Mouse (Mus musculus) liver, adult 10 weeks (tissue): ENCODE results near the gene Glcci1. TPM values are rescaled to one million over a fixed set of nuclear protein-coding genes. Genes with fewer than 3 reads are reported as not detected.

ENCODE experiments used
- polyA plus RNA-seq: library from polyadenylated mRNA; stranded (reverse); fragments of 350-450 nt; fragmentation: Illumina TruSeq; extraction: RNeasy Lipid Tissue Mini Kit (QIAGEN cat#74804); gene quantifications from one replicate; pipeline ENCODE4 v1.2.3, GENCODE M21; 2014; ENCODE audit warnings: low read depth, low replicate concordance

Glcci1 gene
- 3.0 TPM for polyA plus RNA-seq

DNA sequence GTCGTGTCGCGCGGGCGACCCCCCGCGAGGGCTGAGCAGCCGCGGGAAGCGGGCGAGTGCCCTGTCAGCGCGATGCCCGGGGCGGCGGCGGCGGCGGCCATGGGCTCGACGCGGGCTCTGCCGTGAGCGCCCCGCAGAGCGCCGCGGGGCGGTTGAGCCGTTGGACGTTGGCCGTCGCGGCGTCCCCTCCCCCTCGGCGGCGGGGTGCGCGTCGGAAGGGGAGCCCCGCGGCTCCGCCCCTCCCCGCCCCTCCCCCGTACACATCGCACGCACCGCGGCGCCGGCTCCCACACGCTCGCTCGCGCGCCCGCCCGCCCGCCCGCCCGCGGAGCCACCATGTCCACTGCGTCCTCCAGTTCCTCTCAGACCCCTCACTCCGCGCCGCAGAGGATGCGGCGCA, at the start of gene Glcci1:
TSS of gene Glcci1 (plus strand) at position 50 of the 400 bp plus-strand sequence.

